Mouse (Mus musculus) kidney, postnatal 10 days (tissue): ENCODE measurements around the gene Cd2bp2.
"Not testable (repeated sequence)": the region's sequence is repeated elsewhere in the genome, so short reads cannot be mapped to it uniquely, and the experiment has no call there.

Experiments used
- DNase-seq: peaks from one replicate; pipeline ENCODE4 v3.0.0; 2021; ENCODE audit warnings: mixed read lengths

Gene Cd2bp2

GRCm38 (mm10) chr7:127188305-127189276, 7.3 kb downstream of the Cd2bp2 start:
- DNase-seq = no peak

- no peak for DNase-seq
Observed at GRCm38 (mm10) chr7:127187351-127187750, 8.5 kb downstream of the Cd2bp2 start.

GRCm38 (mm10) chr7:127185601-127186000, 10.2 kb downstream of the Cd2bp2 start:
- no peak for DNase-seq

DNA sequence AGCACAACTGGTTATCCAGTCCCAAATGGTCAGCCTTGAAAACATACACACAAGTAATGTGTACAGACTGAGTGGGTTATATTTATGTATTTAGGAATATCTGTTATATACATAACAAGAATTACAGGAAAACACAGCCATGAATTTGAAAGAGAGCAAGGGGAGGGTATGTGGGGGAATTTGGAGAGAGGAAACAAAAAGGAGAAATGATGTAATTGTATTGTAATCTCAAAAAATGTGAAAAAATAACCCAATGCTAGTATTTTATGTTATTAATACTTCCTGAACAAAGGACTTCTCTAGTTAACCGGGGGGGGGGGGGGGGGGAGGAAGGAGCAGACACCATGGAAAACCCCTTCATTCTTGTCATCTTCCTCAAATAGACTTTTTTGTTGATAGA, 11.1 kb downstream of the Cd2bp2 start:
- no peak for DNase-seq

DNA sequence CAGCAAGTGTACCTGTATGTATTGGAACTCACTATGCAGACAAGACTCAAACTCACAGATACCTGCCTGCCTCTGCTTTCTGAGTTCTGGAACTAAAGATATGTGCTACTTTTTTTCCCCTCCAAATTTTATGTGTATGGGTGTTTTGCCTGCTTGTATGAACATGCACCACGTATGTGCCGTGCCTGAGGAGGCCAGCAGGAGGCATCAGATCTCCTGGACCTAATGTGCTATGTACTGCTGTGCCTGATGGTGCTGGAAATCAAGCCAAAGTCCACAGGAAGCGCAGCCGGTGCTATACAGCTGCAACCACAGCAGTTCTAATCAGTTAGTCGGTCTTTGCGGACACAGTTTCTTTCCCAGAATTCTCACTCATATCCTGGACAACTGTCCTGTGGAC, 12.0 kb downstream of the Cd2bp2 start:
- no peak for DNase-seq

GRCm38 (mm10) chr7:127183345-127183744, 12.5 kb downstream of the Cd2bp2 start:
- no peak for DNase-seq

GRCm38 (mm10) chr7:127181724-127182123, 14.1 kb downstream of the Cd2bp2 start:
- not testable (repeated sequence) for DNase-seq

DNA sequence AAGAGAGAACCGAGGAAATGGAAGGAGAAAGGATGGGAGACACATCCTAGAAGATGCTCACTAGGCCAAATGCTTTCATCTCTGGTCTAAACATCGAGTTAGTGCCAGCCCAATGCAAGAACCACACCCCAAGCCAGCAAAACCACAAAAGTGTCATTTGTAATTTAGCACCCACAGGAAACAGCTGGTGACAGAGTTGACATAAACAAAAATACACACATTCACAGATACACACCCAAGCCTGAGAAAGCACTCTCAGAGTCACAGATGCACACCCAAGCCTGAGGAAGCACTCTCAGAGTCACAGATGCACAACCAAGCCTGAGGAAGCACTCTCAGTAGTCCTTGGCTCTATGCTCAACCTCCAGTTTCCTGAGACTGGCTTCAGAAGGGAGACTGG, 15.1 kb downstream of the Cd2bp2 start:
- DNase-seq = no peak

GRCm38 (mm10) chr7:127176937-127177336, 18.9 kb downstream of the Cd2bp2 start:
- DNase-seq = no peak

GRCm38 (mm10) chr7:127166501-127166900, 29.3 kb downstream of the Cd2bp2 start:
- no peak for DNase-seq

DNA sequence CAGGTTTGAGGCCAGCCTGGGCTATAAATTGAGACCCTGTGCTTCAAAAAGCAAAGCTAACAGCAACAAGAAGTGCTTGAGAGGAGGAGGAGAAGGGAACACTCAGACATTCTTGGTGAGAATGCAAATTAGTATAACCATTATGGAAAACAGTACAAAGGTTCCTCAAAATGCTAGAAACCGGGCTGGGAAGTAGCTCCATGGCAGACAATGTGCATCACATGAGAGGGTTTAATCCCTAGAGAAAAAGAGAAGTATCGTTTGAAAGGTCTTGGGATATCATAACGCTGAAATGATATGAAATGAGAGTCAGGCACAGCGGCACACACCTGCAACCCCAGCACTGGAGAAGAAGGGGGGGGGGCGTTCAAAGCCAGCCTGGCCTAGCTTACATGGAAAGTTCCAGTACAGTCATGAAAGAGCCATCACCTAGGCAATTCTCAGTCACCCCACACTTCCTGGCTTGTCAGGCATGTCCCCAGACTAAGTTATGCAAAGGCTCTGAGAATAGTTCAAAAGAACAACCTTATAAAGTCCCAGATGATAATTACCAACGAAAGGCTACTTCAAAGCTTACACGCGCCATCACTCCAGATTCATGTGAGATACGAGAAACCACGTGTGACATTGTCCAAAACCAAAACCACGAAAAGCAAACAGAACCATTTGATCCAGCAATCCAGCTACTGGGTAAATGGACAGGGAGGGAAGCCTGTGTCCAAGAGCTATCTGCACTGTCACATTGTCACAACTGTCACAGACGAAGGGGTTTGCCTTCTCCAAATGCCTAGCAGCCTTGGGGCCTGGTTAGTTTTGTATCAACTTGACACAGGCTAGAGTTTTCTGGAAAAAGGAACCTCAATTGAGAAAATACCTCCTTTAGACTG, 30.0 kb downstream of the Cd2bp2 start:
- DNase-seq = no peak

- no peak for DNase-seq
Observed at GRCm38 (mm10) chr7:127164002-127164401, 31.8 kb downstream of the Cd2bp2 start.

GRCm38 (mm10) chr7:127162546-127162945, 33.3 kb downstream of the Cd2bp2 start:
- DNase-seq = no peak

GRCm38 (mm10) chr7:127157548-127157947, 38.3 kb downstream of the Cd2bp2 start:
- DNase-seq = no peak

DNA sequence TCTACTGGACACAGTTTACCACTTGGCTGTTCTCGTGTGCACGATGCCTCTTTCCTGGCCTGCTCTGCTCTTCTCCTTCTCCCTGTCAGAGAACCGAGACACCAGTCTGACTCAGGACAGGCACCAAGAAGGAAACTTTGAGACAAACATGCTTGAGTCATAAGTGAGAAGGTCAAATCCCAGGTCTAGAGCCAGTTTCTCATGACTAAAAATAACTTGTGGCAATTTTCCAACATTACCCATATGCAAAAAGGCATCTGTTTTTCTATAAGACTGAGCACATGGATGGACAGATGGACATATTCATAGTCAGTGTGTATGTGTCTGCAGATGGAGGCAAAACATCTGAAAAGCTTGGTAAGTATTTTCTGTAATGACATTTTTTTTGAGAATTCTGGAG, 42.4 kb downstream of the Cd2bp2 start:
- no peak for DNase-seq

- DNase-seq = no peak
Observed at GRCm38 (mm10) chr7:127152464-127152863, 43.4 kb downstream of the Cd2bp2 start.

GRCm38 (mm10) chr7:127147901-127148300, 47.9 kb downstream of the Cd2bp2 start:
- DNase-seq = no peak

DNA sequence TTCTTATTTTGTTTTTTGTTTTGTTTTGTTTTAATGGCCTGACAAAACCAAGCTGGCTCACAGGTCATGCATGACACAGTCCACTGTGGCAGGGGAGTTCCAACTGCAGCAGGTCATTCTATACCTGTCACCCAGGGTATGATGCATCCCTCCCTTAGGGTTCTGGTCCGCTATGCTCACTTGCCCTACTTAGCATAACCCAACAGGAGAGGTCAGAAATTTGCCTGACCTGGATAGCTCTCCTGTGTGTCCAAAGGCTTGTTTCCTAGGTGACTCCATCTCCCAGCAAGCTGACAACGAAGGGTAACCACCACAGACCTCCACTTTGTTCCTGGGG, 49.6 kb downstream of the Cd2bp2 start:
- DNase-seq = no peak

DNA sequence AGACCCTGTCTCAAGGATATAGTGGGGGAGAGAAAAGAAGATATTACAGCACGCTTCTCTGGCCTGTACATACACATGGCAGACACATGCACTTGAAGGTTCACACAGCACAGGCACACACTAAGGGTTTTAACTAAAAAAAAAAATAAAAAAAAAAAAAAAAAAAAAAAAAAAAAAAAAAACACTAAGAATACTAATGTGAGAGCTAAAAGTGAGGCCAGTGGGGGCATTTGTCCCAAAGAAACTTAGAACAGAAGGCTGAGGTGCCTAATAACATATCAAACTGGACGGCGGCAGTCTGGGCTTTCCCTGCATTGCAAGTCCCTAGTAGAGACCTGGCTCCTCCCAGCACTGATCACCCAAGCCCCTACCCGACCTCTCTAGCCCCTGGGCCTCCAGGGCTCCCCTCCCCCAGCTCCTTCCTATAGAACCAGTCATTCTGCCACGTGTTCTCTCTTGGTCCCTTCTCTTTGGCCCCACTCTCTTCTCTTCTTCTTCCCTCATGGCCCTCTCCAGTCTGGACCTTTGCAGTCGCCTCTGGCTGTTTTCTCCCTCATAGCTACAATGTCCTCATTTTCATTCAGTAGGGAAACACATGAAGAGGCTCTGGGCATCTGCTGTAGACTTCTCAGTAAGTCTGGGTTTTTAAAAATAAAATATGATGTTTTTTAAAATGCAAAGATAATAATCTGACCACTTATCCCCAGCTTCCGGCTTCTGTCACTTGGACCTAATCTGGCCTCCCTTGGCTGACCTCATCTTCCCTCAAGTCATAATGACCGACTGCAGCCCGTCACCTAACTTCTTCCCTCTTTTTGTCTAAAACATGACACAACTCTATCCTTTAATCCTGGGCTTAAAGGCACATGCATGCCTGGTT, 50.2 kb downstream of the Cd2bp2 start:
- DNase-seq = no peak

GRCm38 (mm10) chr7:127144412-127144811, 51.4 kb downstream of the Cd2bp2 start:
- DNase-seq = no peak

DNA sequence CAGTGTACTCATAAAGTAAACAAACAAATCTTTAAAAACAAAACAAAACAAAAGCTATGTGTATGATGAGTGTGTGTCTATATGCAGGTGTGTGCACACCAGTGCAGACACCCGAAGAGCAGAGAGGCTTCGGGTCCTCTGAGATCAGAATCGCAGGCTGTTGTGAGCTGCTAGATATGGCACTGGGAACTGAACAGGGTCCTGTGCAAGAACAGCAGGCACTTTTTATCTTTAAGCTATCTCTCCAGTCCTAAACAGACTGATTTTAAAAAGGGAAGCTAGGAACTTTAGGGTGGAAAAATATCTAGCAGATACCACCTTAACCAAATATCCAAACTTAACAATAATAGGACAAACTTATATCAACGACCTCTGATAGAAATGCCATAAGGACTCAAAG, 53.2 kb downstream of the Cd2bp2 start:
- no peak for DNase-seq

DNA sequence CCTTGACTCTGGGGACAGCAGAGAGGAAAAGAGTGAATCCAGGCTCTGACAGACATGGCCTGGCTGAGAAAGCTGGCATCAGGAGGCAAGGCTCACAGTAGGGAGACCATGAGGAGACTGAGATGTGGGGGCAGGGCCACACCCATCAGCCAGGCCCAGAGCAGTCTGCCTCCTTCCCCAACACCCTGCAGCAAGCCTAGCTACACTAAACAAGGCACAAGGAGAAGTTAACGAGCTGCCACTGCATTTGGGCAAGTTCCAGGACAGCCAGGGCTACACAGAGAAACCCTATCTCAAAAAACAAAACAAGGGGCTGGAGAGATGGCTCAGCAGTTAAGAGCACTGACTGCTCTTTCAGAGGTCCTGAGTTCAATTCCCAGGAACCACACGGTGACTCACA, 53.6 kb downstream of the Cd2bp2 start:
- no peak for DNase-seq
